Mouse (Mus musculus) cerebellum, postnatal 36 days (tissue): ENCODE measurements at regions not wholly inside any gene's neighbourhood (a gene's known extent, or its start where the extent isn't known, plus 50 kb on each side); places are given as distances from the start of the nearest gene placed in this dataset.

Experiments used
- DNase-seq, 2 experiments: peaks; one replicate each; pipeline ENCODE4 v3.0.0; 2021 to 2022; ENCODE audit warnings: mixed read lengths in 2 of 2

- DNase-seq = no peak
Measured at GRCm38 (mm10) chr12:27593436-27593835, 251.1 kb upstream of the Sox11 start.

- no peak for DNase-seq
Measured at GRCm38 (mm10) chr12:27576109-27576700, 233.8 kb upstream of the Sox11 start.

- no peak for DNase-seq
Measured at GRCm38 (mm10) chr12:27575629-27576028, 233.3 kb upstream of the Sox11 start.

- DNase-seq = no peak
Measured at GRCm38 (mm10) chr12:27567250-27567649, 224.9 kb upstream of the Sox11 start.

GRCm38 (mm10) chr12:27565965-27566507 lies 223.7 kb upstream of the Sox11 start:
- DNase-seq = no peak

- DNase-seq = no peak
Measured at GRCm38 (mm10) chr12:27564641-27565306, 222.4 kb upstream of the Sox11 start.

- DNase-seq = no peak
Measured at GRCm38 (mm10) chr12:27563900-27564299, 221.5 kb upstream of the Sox11 start.

GRCm38 (mm10) chr12:27552809-27553208 lies 210.4 kb upstream of the Sox11 start:
- DNase-seq = no peak

GRCm38 (mm10) chr12:27538210-27538609 lies 195.8 kb upstream of the Sox11 start:
- DNase-seq = no peak

GRCm38 (mm10) chr12:27537507-27537906 lies 195.1 kb upstream of the Sox11 start:
- no peak for DNase-seq

- no peak for DNase-seq
Measured at GRCm38 (mm10) chr12:27537017-27537416, 194.6 kb upstream of the Sox11 start.

GRCm38 (mm10) chr12:27525604-27526003 lies 183.2 kb upstream of the Sox11 start:
- no peak for DNase-seq

GRCm38 (mm10) chr12:27513253-27513652 lies 170.9 kb upstream of the Sox11 start:
- no peak for DNase-seq

GRCm38 (mm10) chr12:27508226-27508560 lies 165.8 kb upstream of the Sox11 start:
- no peak for DNase-seq

- DNase-seq = no peak
Measured at GRCm38 (mm10) chr12:27507523-27508225, 165.3 kb upstream of the Sox11 start.

GRCm38 (mm10) chr12:27502716-27503486 lies 160.5 kb upstream of the Sox11 start:
- no peak for DNase-seq

GRCm38 (mm10) chr12:27500516-27500915 lies 158.1 kb upstream of the Sox11 start:
- DNase-seq = no peak

GRCm38 (mm10) chr12:27499276-27499675 lies 156.9 kb upstream of the Sox11 start:
- DNase-seq = no peak

- no peak for DNase-seq
Measured at GRCm38 (mm10) chr12:27496826-27497557, 154.6 kb upstream of the Sox11 start.

GRCm38 (mm10) chr12:27492270-27492669 lies 149.9 kb upstream of the Sox11 start:
- no peak for DNase-seq

GRCm38 (mm10) chr12:27481230-27481629 lies 138.9 kb upstream of the Sox11 start:
- no peak for DNase-seq

GRCm38 (mm10) chr12:27479601-27480001 lies 137.2 kb upstream of the Sox11 start:
- no peak for DNase-seq
